Mouse (Mus musculus): Measurements from ENCODE around the gene B3galt4.

The B3galt4 gene

GRCm38 (mm10) chr17:33902491-33902890, 48.8 kb downstream of the B3galt4 start:
- no peak for DNase-seq

- no peak for DNase-seq
These were observed 49.2 kb downstream of the B3galt4 start for GRCm38 (mm10) chr17:33902079-33902478.

- no peak for DNase-seq
These were observed 49.6 kb downstream of the B3galt4 start for GRCm38 (mm10) chr17:33901653-33902052.

GRCm38 (mm10) chr17:33900989-33901314, 50.3 kb downstream of the B3galt4 start:
- DNase-seq: no peak

GRCm38 (mm10) chr17:33900281-33900988, 50.9 kb downstream of the B3galt4 start:
- no peak for DNase-seq

All from thymus, postnatal 25 days (tissue).